Mouse (Mus musculus): ENCODE results near the gene Dpm2. TPM values are rescaled to one million over a fixed set of nuclear protein-coding genes. Genes with fewer than 3 reads are reported as not detected.

Gene Dpm2
- polyA plus RNA-seq, 1 experiment from 2014 or later: 81.7 TPM

DNA sequence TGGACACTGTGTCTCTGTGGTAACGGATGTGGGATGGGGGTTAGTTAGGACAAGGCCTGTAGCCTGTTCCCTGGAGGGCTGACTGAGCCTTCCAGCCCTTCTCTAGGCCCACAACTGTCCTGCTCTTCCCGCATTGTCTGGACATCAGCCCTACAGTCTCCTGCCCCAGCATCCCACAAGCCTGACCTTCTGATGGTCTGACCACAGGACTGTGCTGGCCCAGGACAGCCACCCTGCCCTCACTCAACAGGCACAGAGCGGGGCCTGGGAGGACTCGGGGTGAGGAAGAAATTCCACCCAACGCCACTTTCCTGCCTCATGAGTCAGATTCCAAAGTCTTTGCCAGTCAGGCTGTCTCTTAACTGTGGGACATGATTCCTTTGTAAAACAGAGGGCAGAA is 27.0 kb downstream of the Dpm2 start:
- peaks cover 21% of the 10 kb centered on the region for H3K36me3 ChIP-seq (ENCODE audit: control insufficient read depth, insufficient read depth, low read length)
- no peaks in the 10 kb centered on the region for H3K9me3 ChIP-seq (replicated peaks; ENCODE audit: control insufficient read depth, low read length)
- H3K4me1 ChIP-seq (ENCODE audit: control insufficient read depth, insufficient read depth, low read length): 0 out of 2 replicates have a peak, but pooled peaks cover 8% of the 10 kb centered on the region
- 80% methylated on average over 5 of the region's 5 CpGs for WGBS (ENCODE audit: insufficient replicate concordance)
- no peak overlapping the region for H3K27ac ChIP-seq (ENCODE audit: low read depth, low read length)
- no peaks in the 10 kb centered on the region for H3K27me3 ChIP-seq (ENCODE audit: control insufficient read depth, insufficient read depth, low read length)
- no peak overlapping the region for H3K4me2 ChIP-seq
- no peak for ATAC-seq (replicated peaks; ENCODE audit: insufficient number of reproducible peaks, low FRiP score, low TSS enrichment)
- H3K9ac ChIP-seq (ENCODE audit: low read depth, low read length): no peak overlapping the region
- no peak overlapping the region for H3K4me3 ChIP-seq (ENCODE audit: low read depth, low read length)

DNA sequence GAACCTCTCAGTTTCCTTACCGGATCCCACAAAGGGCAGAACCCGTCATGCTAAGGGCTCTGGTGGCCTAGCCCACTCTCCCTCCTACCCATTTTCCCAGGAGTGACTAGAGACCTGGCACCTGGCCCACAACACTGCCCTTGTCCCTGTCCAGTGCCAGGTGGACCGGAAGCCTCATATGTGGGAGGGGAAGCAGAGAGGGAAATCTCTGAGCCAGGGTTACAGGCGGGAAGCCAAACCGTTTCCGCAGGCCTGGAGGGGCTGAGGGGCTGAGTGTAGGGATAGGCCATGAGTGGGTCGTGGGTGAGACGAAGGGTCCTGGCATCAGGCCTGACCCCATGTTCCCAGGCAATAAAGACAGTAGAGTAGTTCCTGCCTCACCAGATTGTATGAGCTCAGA is 27.8 kb downstream of the Dpm2 start:
- WGBS (ENCODE audit: insufficient replicate concordance): 84% methylated on average over 8 of the region's 8 CpGs
- Histone ChIP-seq H3K4me3 (ENCODE audit: low read depth, low read length) (no peak overlapping the region), H3K27me3 (ENCODE audit: control insufficient read depth, insufficient read depth, low read length) (no peaks in the 10 kb centered on the region), H3K36me3 (ENCODE audit: control insufficient read depth, insufficient read depth, low read length) (peaks cover 20% of the 10 kb centered on the region), H3K9ac (ENCODE audit: low read depth, low read length) (no peak overlapping the region), H3K9me3 (replicated peaks; ENCODE audit: control insufficient read depth, low read length) (no peaks in the 10 kb centered on the region), H3K4me2 (no peak overlapping the region), H3K4me1 (ENCODE audit: control insufficient read depth, insufficient read depth, low read length) (peaks cover 8% of the 10 kb centered on the region; the same call in 1 of the 2 replicates), H3K27ac (ENCODE audit: low read depth, low read length) (no peak overlapping the region)
- no peak for ATAC-seq (replicated peaks; ENCODE audit: insufficient number of reproducible peaks, low FRiP score, low TSS enrichment)

DNA sequence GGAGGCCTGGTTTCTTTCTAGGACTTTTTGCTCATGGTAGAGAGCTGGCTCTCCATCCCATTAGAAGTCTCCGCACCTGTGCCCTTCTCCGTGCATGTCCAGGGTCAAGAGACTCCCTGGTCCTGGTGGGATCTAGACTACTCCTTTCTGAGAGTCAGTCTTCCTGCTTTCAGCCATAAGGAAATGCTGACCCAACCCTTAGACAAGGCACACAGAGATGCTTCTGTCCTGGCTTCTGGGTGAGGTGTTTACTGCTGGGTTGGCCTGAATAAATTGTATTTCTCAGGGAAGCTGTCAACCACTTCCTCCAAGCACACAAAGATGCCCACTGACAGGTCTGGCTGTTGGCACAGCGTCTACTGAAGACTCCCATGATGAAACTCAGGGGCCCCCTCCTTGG is 28.8 kb downstream of the Dpm2 start, which contains the start of gene St6galnac6:
St6galnac6 (plus strand) TSS at position 301 of the 400 bp plus-strand sequence.
- Histone ChIP-seq H3K27me3 (ENCODE audit: control insufficient read depth, insufficient read depth, low read length) (no peaks in the 10 kb centered on the region), H3K4me3 (ENCODE audit: low read depth, low read length) (no peak within 1 kb of the TSS), H3K27ac (ENCODE audit: low read depth, low read length) (no peak within 1 kb of the TSS), H3K9ac (ENCODE audit: low read depth, low read length) (no peak within 1 kb of the TSS), H3K4me2 (no peak within 1 kb of the TSS), H3K4me1 (ENCODE audit: control insufficient read depth, insufficient read depth, low read length) (peaks cover 8% of the 10 kb centered on the region; the same call in 1 of the 2 replicates), H3K9me3 (replicated peaks; ENCODE audit: control insufficient read depth, low read length) (no peaks in the 10 kb centered on the region), H3K36me3 (ENCODE audit: control insufficient read depth, insufficient read depth, low read length) (peaks cover 15% of the 10 kb centered on the region)
- WGBS (ENCODE audit: insufficient replicate concordance): 82% methylated on average over 3 of the region's 3 CpGs
- no peak for ATAC-seq (replicated peaks; ENCODE audit: insufficient number of reproducible peaks, low FRiP score, low TSS enrichment)

DNA sequence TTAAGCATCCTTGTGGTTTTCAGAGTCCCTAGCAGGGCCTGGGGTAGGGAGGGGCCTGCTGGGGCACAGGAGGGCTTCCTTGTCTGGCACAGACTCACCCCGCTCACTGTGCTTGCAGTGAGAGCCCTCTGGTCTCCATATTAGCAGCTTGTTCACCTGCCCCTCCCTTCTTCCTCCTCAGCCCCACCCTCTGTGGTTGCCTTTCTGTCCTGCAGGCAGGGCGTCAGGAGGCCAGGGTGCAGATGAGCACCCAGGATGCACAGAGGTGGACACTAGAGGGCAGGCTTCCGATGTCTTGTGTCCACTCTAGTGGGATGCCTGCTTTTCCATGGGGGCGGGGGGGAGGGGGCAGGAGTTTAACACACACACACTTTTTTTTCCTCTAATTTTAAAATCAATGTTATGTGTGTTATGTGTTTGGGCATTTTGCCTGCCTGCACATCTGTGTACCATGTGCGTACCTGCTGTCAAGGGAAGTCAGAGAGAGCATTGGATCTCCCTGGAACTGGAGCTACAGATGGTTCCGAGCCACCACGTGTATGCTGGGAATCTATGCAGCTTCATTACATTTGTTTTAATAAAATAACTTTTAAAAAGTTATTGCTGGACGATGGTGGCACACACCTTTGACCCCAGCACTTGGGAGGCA is 30.9 kb downstream of the Dpm2 start:
- peaks cover 8% of the 10 kb centered on the region; the same call in 1 of the 2 replicates for H3K4me1 ChIP-seq (ENCODE audit: control insufficient read depth, insufficient read depth, low read length)
- no peak overlapping the region for H3K9ac ChIP-seq (ENCODE audit: low read depth, low read length)
- no peak overlapping the region for H3K4me2 ChIP-seq
- H3K4me3 ChIP-seq (ENCODE audit: low read depth, low read length): no peak overlapping the region
- 42% methylated on average over 8 of the region's 8 CpGs for WGBS (ENCODE audit: insufficient replicate concordance)
- H3K36me3 ChIP-seq (ENCODE audit: control insufficient read depth, insufficient read depth, low read length): peaks cover 7% of the 10 kb centered on the region; the same call in 1 of the 2 replicates
- H3K27me3 ChIP-seq (ENCODE audit: control insufficient read depth, insufficient read depth, low read length): no peaks in the 10 kb centered on the region
- ATAC-seq (replicated peaks; ENCODE audit: insufficient number of reproducible peaks, low FRiP score, low TSS enrichment): no peak
- H3K27ac ChIP-seq (ENCODE audit: low read depth, low read length): no peak overlapping the region
- no peaks in the 10 kb centered on the region for H3K9me3 ChIP-seq (replicated peaks; ENCODE audit: control insufficient read depth, low read length)

DNA sequence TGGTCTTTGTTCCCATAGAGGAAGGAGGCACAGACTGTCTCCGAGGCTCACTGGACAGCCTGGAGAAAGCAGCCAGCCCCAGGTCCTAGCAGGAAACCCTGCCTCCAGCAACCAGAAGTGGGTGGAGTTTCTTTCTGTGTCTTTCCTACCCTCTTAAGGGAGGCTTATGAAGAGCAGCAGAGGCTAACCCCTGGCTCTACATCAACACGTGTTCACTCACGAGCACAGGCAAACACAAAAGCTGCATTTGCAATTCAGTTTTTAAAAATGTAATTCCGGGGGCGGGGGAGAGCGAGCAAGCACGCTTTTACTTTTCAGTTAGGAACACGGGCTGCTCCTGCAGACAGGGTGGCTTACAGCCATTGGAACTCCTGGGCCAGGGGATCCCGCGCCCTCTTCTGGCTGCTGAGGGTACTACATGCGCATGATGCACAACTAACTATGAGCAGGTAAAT is 32.0 kb downstream of the Dpm2 start:
- Histone ChIP-seq H3K4me2 (peak overlapping the region; percentile 61), H3K27me3 (ENCODE audit: control insufficient read depth, insufficient read depth, low read length) (no peaks in the 10 kb centered on the region), H3K4me1 (ENCODE audit: control insufficient read depth, insufficient read depth, low read length) (peaks cover 10% of the 10 kb centered on the region; the same call in 1 of the 2 replicates), H3K36me3 (ENCODE audit: control insufficient read depth, insufficient read depth, low read length) (peaks cover 2% of the 10 kb centered on the region; the same call in 1 of the 2 replicates), H3K27ac (ENCODE audit: low read depth, low read length) (peak overlapping the region; percentile 54), H3K9ac (ENCODE audit: low read depth, low read length) (peak overlapping the region; percentile 58), H3K4me3 (ENCODE audit: low read depth, low read length) (peak overlapping the region; percentile 36), H3K9me3 (replicated peaks; ENCODE audit: control insufficient read depth, low read length) (no peaks in the 10 kb centered on the region)
- ATAC-seq (replicated peaks; ENCODE audit: insufficient number of reproducible peaks, low FRiP score, low TSS enrichment): no peak
- WGBS (ENCODE audit: insufficient replicate concordance): 1% methylated on average over 11 of the region's 11 CpGs

DNA sequence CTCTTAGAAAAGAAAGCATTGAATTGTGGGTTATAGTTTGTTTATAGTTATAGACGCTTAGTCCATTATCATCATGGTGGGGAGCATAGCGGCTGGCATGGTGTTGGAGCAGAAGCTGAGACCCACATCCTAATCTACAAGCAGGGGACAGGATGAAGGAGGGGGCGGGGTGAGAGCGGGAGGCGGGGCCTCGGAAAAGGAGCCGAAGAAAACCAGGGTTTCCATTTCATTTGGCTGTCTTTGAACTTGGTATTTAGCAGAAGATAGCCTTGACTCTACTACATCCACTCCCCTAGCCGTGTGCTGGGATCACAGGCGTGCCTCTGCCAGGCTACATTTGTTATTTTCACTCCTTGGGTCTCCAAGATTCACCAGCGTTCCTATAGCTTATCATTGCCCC is 34.0 kb downstream of the Dpm2 start:
- H3K9ac ChIP-seq (ENCODE audit: low read depth, low read length): no peak overlapping the region
- no peaks in the 10 kb centered on the region for H3K9me3 ChIP-seq (replicated peaks; ENCODE audit: control insufficient read depth, low read length)
- no peaks in the 10 kb centered on the region for H3K27me3 ChIP-seq (ENCODE audit: control insufficient read depth, insufficient read depth, low read length)
- 28% methylated on average over 10 of the region's 10 CpGs for WGBS (ENCODE audit: insufficient replicate concordance)
- H3K27ac ChIP-seq (ENCODE audit: low read depth, low read length): no peak overlapping the region
- H3K4me2 ChIP-seq: no peak overlapping the region
- no peak for ATAC-seq (replicated peaks; ENCODE audit: insufficient number of reproducible peaks, low FRiP score, low TSS enrichment)
- H3K4me3 ChIP-seq (ENCODE audit: low read depth, low read length): no peak overlapping the region
- peaks cover 26% of the 10 kb centered on the region for H3K4me1 ChIP-seq (ENCODE audit: control insufficient read depth, insufficient read depth, low read length)
- no peaks in the 10 kb centered on the region for H3K36me3 ChIP-seq (ENCODE audit: control insufficient read depth, insufficient read depth, low read length)

DNA sequence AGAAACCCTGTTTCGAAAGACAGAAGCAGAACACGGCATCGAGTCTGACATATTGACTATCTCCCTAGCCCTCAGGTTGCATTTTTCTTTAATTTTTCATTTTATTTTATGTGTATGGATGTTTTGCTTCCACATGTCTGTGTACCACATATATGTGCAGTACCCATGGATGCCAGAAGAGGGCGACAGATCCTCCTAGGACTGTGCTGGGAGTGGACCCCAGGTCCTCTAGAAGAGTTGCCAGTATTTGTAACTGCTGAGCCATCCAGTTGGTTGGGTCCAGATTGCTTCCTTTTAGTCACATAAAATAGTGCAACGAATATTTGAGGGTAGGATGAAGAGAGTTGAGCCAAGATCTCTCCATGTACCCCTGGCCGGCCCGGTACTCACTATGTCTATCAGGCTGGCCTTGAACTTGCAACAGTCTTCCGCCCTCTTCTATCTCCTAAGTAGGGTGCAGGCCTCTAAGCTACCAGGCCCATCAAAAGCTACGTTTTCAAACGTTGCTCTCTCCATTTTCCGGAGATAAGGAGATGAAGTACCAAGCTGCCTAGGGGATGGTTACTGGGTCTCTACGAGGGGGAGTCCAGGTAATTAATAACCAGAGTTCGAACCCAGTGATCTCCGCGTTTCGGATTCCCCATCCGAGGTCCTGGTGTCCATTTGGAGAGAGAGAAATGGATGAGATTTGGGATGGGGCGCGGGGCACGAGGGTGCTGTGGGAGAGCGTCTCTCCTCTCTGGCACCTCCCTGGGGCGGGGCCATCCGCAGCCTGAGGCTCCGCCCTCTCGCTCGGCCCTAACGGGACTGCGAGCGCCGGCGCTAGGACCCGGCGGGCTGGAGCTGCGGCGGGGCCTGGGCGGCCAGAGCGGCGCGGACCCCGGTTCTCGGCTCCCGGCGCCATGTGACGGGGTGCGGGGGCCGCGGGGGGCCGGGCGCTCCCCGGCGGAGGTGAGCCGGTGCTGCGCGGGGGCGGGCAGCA is 35.8 kb downstream of the Dpm2 start:
- Histone ChIP-seq H3K9me3 (replicated peaks; ENCODE audit: control insufficient read depth, low read length) (no peaks in the 10 kb centered on the region), H3K27ac (ENCODE audit: low read depth, low read length) (peak overlapping the region; percentile 87), H3K36me3 (ENCODE audit: control insufficient read depth, insufficient read depth, low read length) (no peaks in the 10 kb centered on the region), H3K4me2 (peak overlapping the region; percentile 95), H3K4me3 (ENCODE audit: low read depth, low read length) (peak overlapping the region; percentile 88), H3K4me1 (ENCODE audit: control insufficient read depth, insufficient read depth, low read length) (peaks cover 36% of the 10 kb centered on the region), H3K27me3 (ENCODE audit: control insufficient read depth, insufficient read depth, low read length) (no peaks in the 10 kb centered on the region), H3K9ac (ENCODE audit: low read depth, low read length) (peak overlapping the region; percentile 83)
- 11% methylated on average over 52 of the region's 55 CpGs for WGBS (ENCODE audit: insufficient replicate concordance)
- peak; percentile 68 for ATAC-seq (replicated peaks; ENCODE audit: insufficient number of reproducible peaks, low FRiP score, low TSS enrichment)

DNA sequence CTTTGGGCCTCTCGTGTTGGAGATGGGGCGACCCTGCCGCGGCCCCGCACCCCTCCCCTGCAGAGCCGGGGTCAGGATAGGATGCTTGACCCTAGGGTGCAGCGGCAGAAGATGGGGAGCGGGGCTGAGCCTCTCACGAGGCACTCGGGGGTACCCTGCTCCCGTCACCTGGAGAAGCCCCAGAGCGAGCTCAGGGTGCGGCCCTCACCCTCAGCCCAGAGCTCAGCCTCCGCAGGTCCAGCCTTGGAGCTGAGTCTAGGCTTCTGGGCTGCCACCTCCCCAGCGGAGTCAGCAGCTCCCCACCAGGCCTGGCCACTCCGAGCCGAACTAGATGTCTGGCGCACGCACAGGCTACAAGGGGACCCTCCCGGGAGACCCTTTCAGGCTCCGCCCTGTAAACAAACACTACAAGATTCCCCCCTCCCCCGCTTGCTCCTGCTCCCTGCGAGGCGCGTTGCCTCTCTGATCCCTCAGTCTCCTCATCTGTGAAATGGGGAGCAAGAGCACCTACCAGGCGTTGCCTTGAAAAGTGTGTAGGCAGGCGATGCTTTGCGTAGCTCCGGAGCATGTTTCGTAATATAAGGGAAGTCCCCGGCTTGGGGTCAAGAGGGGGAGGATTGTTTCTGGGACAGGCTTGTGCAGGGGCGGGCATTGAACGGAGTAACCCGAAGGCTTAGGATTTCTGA is 36.7 kb downstream of the Dpm2 start:
- ATAC-seq (replicated peaks; ENCODE audit: insufficient number of reproducible peaks, low FRiP score, low TSS enrichment): no peak; the same call in 1 of the 2 replicates
- WGBS (ENCODE audit: insufficient replicate concordance): 5% methylated on average over 34 of the region's 34 CpGs
- peaks cover 31% of the 10 kb centered on the region for H3K4me1 ChIP-seq (ENCODE audit: control insufficient read depth, insufficient read depth, low read length)

More for the DNA sequence above, 36.7 kb downstream of the Dpm2 start:
- H3K27me3 ChIP-seq (ENCODE audit: control insufficient read depth, insufficient read depth, low read length): no peaks in the 10 kb centered on the region
- no peaks in the 10 kb centered on the region for H3K9me3 ChIP-seq (replicated peaks; ENCODE audit: control insufficient read depth, low read length)
- H3K36me3 ChIP-seq (ENCODE audit: control insufficient read depth, insufficient read depth, low read length): 0 out of 2 replicates have a peak, but pooled peaks cover 2% of the 10 kb centered on the region
- H3K4me2 ChIP-seq: peak overlapping the region; percentile 95
- peak overlapping the region; percentile 88 for H3K4me3 ChIP-seq (ENCODE audit: low read depth, low read length)
- H3K9ac ChIP-seq (ENCODE audit: low read depth, low read length): peak overlapping the region; percentile 83
- peak overlapping the region; percentile 87 for H3K27ac ChIP-seq (ENCODE audit: low read depth, low read length)

All from heart, embryonic 11.5 days (tissue).